Mouse (Mus musculus) limb, embryonic 10.5 days (tissue): ENCODE measurements around the gene Fscn3. TPM values are rescaled to one million over a fixed set of nuclear protein-coding genes. Genes with fewer than 3 reads are reported as not detected.

Experiments used
- DNase-seq: peaks from one replicate; pipeline ENCODE4 v3.0.0-alpha.2; 2017; ENCODE audit warnings: low spot score
- H3K27ac ChIP-seq: fragments of 300-500 bp; sonication (generic); 2 replicates; pipeline ENCODE4 v1.5.1; 2016; ENCODE audit warnings: mild to moderate bottlenecking
- H3K27me3 ChIP-seq: fragments of 300-500 bp; sonication (generic); 2 replicates; pipeline ENCODE4 v1.6.1; 2016; ENCODE audit warnings: low read depth, mild to moderate bottlenecking; ENCODE audit not compliant: poor library complexity, severe bottlenecking
- H3K36me3 ChIP-seq: fragments of 300-500 bp; sonication (generic); 2 replicates; pipeline ENCODE4 v1.6.1; 2016; ENCODE audit warnings: mild to moderate bottlenecking, moderate library complexity
- H3K4me1 ChIP-seq: fragments of 300-500 bp; sonication (generic); 2 replicates; pipeline ENCODE4 v1.6.1; 2016
- H3K4me3 ChIP-seq: fragments of 300-500 bp; sonication (generic); 2 replicates; pipeline ENCODE4 v1.5.1; 2016; ENCODE audit warnings: mild to moderate bottlenecking, moderate library complexity
- H3K9me3 ChIP-seq: fragments of 300-500 bp; sonication (generic); replicated peaks from 2 replicates; pipeline ENCODE4 v1.6.1; 2016; ENCODE audit warnings: mild to moderate bottlenecking
- WGBS: fragments of 180-500 bp; shearing (Covaris S2); methylation state at CpG from one replicate; pipeline ENCODE4 v1.1.7; 2016; 5-methylcytosine and 5-hydroxymethylcytosine counted together
- polyA plus RNA-seq: library from polyadenylated mRNA; unstranded; fragments of >200 nt; fragmentation: Nextera tagmentation; extraction: Ambion mirVana; gene quantifications from 2 replicates; pipeline ENCODE4 v1.2.1, GENCODE M21; 2016

The Fscn3 gene
- polyA plus RNA-seq, 1 experiment from 2014 or later, result not detected

GRCm38 (mm10) chr6:28431538-28431855 lies 3.9 kb downstream of the Fscn3 start:
- Histone ChIP-seq H3K27ac (no peak overlapping the region), H3K4me3 (no peak overlapping the region), H3K27me3 (no peaks in the 10 kb centered on the region), H3K9me3 (no peaks in the 10 kb centered on the region), H3K36me3 (peaks cover 7% of the 10 kb centered on the region), H3K4me1 (no peaks in the 10 kb centered on the region)
- DNase-seq, result no peak
- whole genome bisulfite sequencing, result 77% methylated on average over 6 of the region's 6 CpGs

- Histone ChIP-seq H3K36me3 (no peaks in the 10 kb centered on the region), H3K9me3 (no peaks in the 10 kb centered on the region), H3K4me1 (peaks cover 10% of the 10 kb centered on the region), H3K4me3 (no peak overlapping the region), H3K27me3 (peaks cover 42% of the 10 kb centered on the region), H3K27ac (no peak overlapping the region)
- no peak for DNase-seq
- 85% methylated on average over 7 of the region's 7 CpGs for WGBS
Observed at GRCm38 (mm10) chr6:28447937-28448336, 20.3 kb downstream of the Fscn3 start.

- Histone ChIP-seq H3K9me3 (no peaks in the 10 kb centered on the region), H3K36me3 (no peaks in the 10 kb centered on the region), H3K27me3 (peaks cover 55% of the 10 kb centered on the region), H3K4me1 (peaks cover 10% of the 10 kb centered on the region), H3K4me3 (no peak within 1 kb of the TSS), H3K27ac (no peak within 1 kb of the TSS)
- DNase-seq, result no peak
- WGBS, result 88% methylated on average over 2 of the region's 2 CpGs
Observed at GRCm38 (mm10) chr6:28449253-28449652, 21.7 kb downstream of the Fscn3 start, which contains the start of gene Pax4. Gene Pax4 (minus strand): TSS chr6:28449353.

GRCm38 (mm10) chr6:28450481-28450880 lies 22.9 kb downstream of the Fscn3 start:
- peak; percentile 36 for DNase-seq
- H3K27me3 ChIP-seq, result peaks cover 55% of the 10 kb centered on the region
- WGBS, result 18% methylated on average over 5 of the region's 5 CpGs

GRCm38 (mm10) chr6:28450977-28451376 lies 23.4 kb downstream of the Fscn3 start:
- H3K27me3 ChIP-seq, result peaks cover 55% of the 10 kb centered on the region

More at GRCm38 (mm10) chr6:28450481-28450880, 22.9 kb downstream of the Fscn3 start:
- Histone ChIP-seq H3K4me3 (no peak overlapping the region), H3K27ac (no peak overlapping the region), H3K9me3 (no peaks in the 10 kb centered on the region), H3K4me1 (peaks cover 10% of the 10 kb centered on the region), H3K36me3 (no peaks in the 10 kb centered on the region)

GRCm38 (mm10) chr6:28459221-28459668 lies 31.7 kb downstream of the Fscn3 start:
- Histone ChIP-seq H3K9me3 (no peaks in the 10 kb centered on the region), H3K4me3 (no peak overlapping the region), H3K27me3 (peaks cover under 1% of the 10 kb centered on the region; the same call in 1 of the 2 replicates), H3K4me1 (no peaks in the 10 kb centered on the region; the same call in 1 of the 2 replicates), H3K27ac (no peak overlapping the region), H3K36me3 (no peaks in the 10 kb centered on the region)
- DNase-seq, result no peak

More at GRCm38 (mm10) chr6:28450977-28451376, 23.4 kb downstream of the Fscn3 start:
- no peaks in the 10 kb centered on the region for H3K36me3 ChIP-seq
- DNase-seq, result peak; percentile 40
- H3K9me3 ChIP-seq, result no peaks in the 10 kb centered on the region
- no peak overlapping the region for H3K27ac ChIP-seq
- H3K4me1 ChIP-seq, result peaks cover 10% of the 10 kb centered on the region
- H3K4me3 ChIP-seq, result 0 out of 2 replicates have a peak overlapping the region, but pooled peaks have one; percentile 30
- 2% methylated on average over 12 of the region's 12 CpGs for WGBS

GRCm38 (mm10) chr6:28460534-28460933 lies 32.9 kb downstream of the Fscn3 start:
- DNase-seq, result peak; percentile 60
- 4% methylated on average over 5 of the region's 5 CpGs for WGBS
- Histone ChIP-seq H3K27me3 (no peaks in the 10 kb centered on the region), H3K36me3 (no peaks in the 10 kb centered on the region), H3K4me1 (peaks cover 6% of the 10 kb centered on the region), H3K9me3 (no peaks in the 10 kb centered on the region), H3K27ac (no peak overlapping the region), H3K4me3 (no peak overlapping the region)

- WGBS, result 19% methylated on average over 6 of the region's 6 CpGs
- no peaks in the 10 kb centered on the region for H3K27me3 ChIP-seq
- DNase-seq, result no peak
- H3K4me3 ChIP-seq, result no peak overlapping the region
- H3K36me3 ChIP-seq, result no peaks in the 10 kb centered on the region
- no peak overlapping the region for H3K27ac ChIP-seq
- no peaks in the 10 kb centered on the region for H3K9me3 ChIP-seq
- H3K4me1 ChIP-seq, result peaks cover 6% of the 10 kb centered on the region
Observed at GRCm38 (mm10) chr6:28464630-28465029, 37.0 kb downstream of the Fscn3 start.

- H3K27me3 ChIP-seq, result no peaks in the 10 kb centered on the region
- H3K4me1 ChIP-seq, result no peaks in the 10 kb centered on the region
- 71% methylated on average over 4 of the region's 4 CpGs for WGBS
- no peaks in the 10 kb centered on the region for H3K9me3 ChIP-seq
- DNase-seq, result no peak
- H3K27ac ChIP-seq, result no peak overlapping the region
- H3K36me3 ChIP-seq, result no peaks in the 10 kb centered on the region
- no peak overlapping the region for H3K4me3 ChIP-seq
Observed at GRCm38 (mm10) chr6:28470017-28470602, 42.5 kb downstream of the Fscn3 start.

GRCm38 (mm10) chr6:28470621-28471020 lies 43.0 kb downstream of the Fscn3 start:
- DNase-seq, result no peak
- Histone ChIP-seq H3K36me3 (no peaks in the 10 kb centered on the region), H3K4me1 (no peaks in the 10 kb centered on the region), H3K9me3 (no peaks in the 10 kb centered on the region), H3K27ac (no peak overlapping the region), H3K4me3 (no peak overlapping the region), H3K27me3 (no peaks in the 10 kb centered on the region)
- WGBS, result 86% methylated on average over 5 of the region's 5 CpGs

GRCm38 (mm10) chr6:28471284-28472035 lies 43.9 kb downstream of the Fscn3 start:
- no peak overlapping the region for H3K27ac ChIP-seq
- H3K36me3 ChIP-seq, result no peaks in the 10 kb centered on the region
- H3K9me3 ChIP-seq, result no peaks in the 10 kb centered on the region
- no peak for DNase-seq
- 89% methylated on average over 9 of the region's 9 CpGs for WGBS
- H3K27me3 ChIP-seq, result no peaks in the 10 kb centered on the region
- H3K4me3 ChIP-seq, result no peak overlapping the region
- H3K4me1 ChIP-seq, result no peaks in the 10 kb centered on the region

- H3K9me3 ChIP-seq, result no peaks in the 10 kb centered on the region
- no peak overlapping the region for H3K27ac ChIP-seq
- DNase-seq, result no peak
- no peaks in the 10 kb centered on the region for H3K27me3 ChIP-seq
- 92% methylated on average over 4 of the region's 4 CpGs for WGBS
- no peak overlapping the region for H3K4me3 ChIP-seq
- no peaks in the 10 kb centered on the region for H3K36me3 ChIP-seq
- H3K4me1 ChIP-seq, result peaks cover 5% of the 10 kb centered on the region
Observed at GRCm38 (mm10) chr6:28474211-28474610, 46.6 kb downstream of the Fscn3 start.

- Histone ChIP-seq H3K27me3 (no peaks in the 10 kb centered on the region), H3K4me3 (no peak within 1 kb of the TSS), H3K36me3 (no peaks in the 10 kb centered on the region), H3K27ac (no peak within 1 kb of the TSS), H3K9me3 (no peaks in the 10 kb centered on the region), H3K4me1 (peaks cover 7% of the 10 kb centered on the region)
- WGBS, result 90% methylated on average over 5 of the region's 5 CpGs
- DNase-seq, result no peak
Observed at GRCm38 (mm10) chr6:28474839-28475238, 47.2 kb downstream of the Fscn3 start, which contains the start of gene Snd1. Gene Snd1 (plus strand): TSS chr6:28475139.
